Mouse (Mus musculus) megakaryocyte, embryonic 14.5 days (primary cell): ENCODE measurements around the gene Gm1043.

Source experiments
- FLI1 ChIP-seq: IDR thresholded peaks from 2 replicates; pipeline ENCODE4 v1.6.1; 2012; ENCODE audit warnings: low read length, inconsistent platforms, mixed read lengths
- GATA1 ChIP-seq: IDR thresholded peaks from 3 replicates; pipeline ENCODE4 v1.6.1; 2012; ENCODE audit warnings: mixed read lengths, low read length, inconsistent platforms, borderline replicate concordance

- no peak for TF ChIP-seq GATA1
- TF ChIP-seq FLI1, result no peak
Measured at GRCm38 (mm10) chr5:37240550-37240949, 155.4 kb downstream of the Gm1043 start.
